Mouse (Mus musculus) retina, embryonic 14.5 days (tissue): ENCODE measurements around the gene Blnk.

Experiments
- DNase-seq: peaks from one replicate; pipeline ENCODE4 v3.0.0-alpha.2; 2015; ENCODE audit warnings: low spot score

Gene Blnk

GRCm38 (mm10) chr19:40994057-40994585, at the start of gene Blnk:
TSS of gene Blnk (minus strand) at chr19:40994535.
- DNase-seq: no peak

GRCm38 (mm10) chr19:41039110-41039509, 44.8 kb upstream of the Blnk start:
- no peak for DNase-seq

GRCm38 (mm10) chr19:41035809-41036551, 41.6 kb upstream of the Blnk start:
- DNase-seq: no peak

GRCm38 (mm10) chr19:41031869-41032268, 37.5 kb upstream of the Blnk start:
- DNase-seq: no peak

DNA sequence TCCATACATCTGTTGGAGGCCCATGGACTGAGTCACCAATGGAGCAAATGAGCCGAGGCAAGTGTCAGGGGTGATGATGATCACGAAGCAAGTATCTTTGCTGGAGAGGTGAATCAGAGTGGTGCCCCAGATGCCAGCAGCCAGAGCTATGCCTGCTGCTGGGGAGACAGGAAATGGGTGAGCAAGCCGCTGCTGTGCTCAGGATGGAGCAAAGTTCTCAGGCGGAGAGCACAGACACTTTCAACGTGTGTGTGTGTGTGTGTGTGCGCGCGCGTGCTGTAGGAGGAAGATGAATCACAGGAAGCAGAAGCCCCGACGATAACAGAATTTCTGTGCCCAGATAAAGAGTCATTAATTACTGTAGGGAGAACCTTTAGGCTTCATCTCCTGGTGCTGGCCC, 36.7 kb upstream of the Blnk start:
- no peak for DNase-seq

DNA sequence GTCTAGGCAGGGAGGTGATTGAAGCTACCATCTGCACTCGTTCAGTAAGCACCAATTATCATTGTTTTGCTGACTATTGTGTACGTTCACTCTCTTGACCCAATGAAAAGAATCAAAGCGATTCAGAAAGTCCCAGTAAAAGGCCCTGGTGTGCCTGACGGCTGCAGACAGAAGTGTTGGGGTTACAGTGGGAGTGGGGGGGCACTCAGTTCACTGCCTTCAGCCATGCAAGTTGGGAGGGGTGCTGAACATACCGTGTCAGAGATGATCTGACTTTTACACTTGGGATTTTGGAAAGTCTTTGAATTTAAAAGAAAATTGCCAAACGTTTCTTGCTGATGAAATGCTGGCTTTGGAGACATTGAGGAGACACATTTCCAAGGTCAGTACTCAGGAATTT, 35.8 kb upstream of the Blnk start:
- DNase-seq: no peak

GRCm38 (mm10) chr19:41029219-41029618, 34.9 kb upstream of the Blnk start, which contains the start of gene Dntt:
TSS of gene Dntt (plus strand) at chr19:41029275.
- no peak for DNase-seq

DNA sequence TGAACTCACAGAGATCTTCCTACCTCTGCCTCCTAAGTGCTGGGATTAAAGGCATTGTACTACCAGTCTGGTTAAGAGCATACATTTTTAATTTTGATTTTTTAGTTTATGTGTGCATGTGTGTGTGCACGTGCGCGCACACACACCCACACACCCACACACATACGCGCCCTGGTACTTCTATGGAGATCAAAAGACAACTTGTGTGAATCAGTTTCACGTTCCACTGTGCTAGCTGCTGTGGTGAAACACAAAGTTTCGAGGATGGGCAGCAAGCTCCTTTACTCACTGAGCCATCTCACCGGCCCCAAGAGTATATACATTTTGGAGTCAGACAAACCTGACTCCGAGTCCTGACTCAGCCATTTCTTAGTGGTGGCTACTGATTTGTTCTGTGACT, 33.3 kb upstream of the Blnk start:
- no peak for DNase-seq

GRCm38 (mm10) chr19:41027024-41027423, 32.7 kb upstream of the Blnk start:
- DNase-seq: no peak

DNA sequence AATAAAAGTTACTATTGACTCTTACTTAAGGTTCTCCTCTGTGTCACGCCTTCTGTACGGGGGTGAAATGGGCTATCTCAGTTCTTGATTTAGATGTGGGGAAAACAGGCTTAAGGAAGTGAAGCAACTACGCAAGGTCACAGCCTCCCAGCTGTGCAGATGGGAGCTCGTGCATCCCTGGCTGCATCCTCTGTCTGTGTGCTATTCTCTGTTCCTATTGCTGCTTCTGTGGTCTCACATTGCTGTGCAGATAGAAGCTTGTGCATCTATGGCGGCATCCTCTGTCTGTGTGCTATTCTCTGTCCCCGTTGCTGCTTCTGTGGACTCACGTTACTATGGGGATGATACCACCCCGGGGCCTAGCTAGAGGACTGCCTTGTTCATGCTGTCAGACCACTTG, 32.2 kb upstream of the Blnk start:
- no peak for DNase-seq

- no peak for DNase-seq
Observed at GRCm38 (mm10) chr19:41022244-41022643, 27.9 kb upstream of the Blnk start.

GRCm38 (mm10) chr19:41020537-41020936, 26.2 kb upstream of the Blnk start:
- DNase-seq: no peak

DNA sequence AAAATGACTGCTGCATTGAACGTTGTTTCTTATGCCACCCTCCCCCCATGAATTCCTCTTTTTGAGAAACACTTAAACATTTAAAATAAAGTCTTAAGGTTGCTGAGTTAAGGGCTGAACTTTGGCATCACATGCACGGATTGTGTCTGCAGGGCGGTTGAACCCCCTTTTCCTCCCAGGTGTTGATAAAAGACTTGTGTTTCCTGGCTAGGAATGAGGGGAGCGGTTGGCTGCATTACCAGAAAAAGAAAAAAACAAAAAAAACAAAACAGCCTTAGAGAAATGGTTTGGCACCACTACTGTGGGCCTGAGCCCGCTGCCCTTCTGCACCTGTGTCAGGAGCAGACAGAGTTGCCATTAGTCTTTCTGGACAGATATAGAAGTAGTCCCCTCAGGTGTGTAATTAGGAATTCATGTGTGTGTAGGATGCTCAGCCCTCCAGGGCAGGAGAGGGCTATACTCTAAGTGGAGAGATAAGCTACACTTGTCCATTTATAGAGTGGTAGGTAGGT, 24.9 kb upstream of the Blnk start:
- no peak for DNase-seq

DNA sequence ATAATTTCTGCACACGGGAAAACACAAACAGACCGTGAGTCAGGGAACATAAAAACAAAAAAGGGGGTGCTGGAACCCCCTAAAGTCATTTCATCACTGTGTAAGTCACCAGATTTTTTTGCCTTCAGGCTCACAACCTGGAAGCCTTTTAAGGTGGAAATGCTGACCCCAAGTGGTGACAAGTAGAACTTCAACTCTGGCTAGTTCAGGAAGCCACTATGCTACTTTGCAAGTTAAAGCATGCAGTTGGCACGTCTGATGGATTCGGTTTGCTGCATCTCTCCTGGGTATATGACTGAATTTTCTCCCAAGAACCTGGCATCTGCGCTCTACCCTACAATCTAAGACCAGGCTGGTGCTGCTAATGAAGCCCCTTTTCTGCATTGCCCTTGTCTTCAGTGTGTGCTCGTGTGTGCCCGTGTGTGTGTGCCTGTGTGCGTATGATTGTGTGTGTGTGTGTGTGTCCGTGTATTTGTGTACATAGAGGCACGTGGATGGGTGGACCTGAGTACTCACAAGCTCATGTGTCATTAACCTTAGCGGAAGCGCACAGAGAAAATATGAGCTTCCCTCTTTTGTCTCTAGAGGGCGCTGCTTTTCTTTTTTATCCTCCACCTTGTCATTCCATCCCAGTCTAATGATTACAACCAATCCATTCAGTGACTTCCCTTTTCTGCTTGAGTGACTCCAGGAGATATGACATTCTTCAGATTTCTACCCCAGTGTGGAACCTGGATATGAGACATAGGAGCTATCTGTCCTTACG, 21.8 kb upstream of the Blnk start:
- DNase-seq: peak; percentile 84

GRCm38 (mm10) chr19:41014003-41014402, 19.7 kb upstream of the Blnk start:
- no peak for DNase-seq

DNA sequence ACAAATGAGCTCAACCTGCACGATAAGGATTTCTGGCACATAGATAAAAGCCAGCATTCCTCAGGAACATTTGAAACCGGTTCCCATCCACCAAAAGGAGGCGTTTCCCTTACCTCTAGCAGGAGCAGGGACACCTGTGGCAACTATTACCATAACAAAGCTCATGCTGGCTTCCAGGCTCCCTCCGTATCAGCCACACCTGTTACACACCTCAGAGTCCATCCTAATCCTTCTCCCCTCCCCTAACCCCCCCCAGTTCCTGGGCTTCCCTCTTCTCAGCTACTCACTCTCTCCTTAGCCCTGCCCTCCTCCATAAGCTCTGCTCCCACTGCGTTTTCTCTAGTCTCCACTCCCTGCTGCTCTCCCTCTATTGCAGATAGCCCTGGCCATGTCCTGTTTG, 19.3 kb upstream of the Blnk start:
- DNase-seq: no peak

DNA sequence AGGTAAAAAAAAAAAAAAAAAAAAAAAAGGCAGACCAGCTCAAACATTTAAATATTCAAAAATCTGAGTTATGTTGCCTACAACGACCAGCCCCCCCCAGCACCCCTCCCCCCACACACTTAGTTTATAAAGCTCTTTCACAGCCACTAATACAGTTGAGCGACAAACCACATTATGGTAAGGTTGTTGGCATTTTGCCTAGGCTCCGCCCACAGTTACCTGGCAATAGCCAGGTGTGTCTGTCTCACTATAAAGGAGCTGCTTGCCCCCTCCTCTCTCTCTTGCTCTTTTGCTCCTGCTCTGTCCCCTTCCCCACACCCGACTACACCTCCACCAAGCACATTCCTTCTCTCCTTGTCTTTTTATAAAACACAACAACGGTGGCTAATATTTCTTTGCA, 17.3 kb upstream of the Blnk start:
- DNase-seq: no peak

- no peak for DNase-seq
Observed at GRCm38 (mm10) chr19:41008674-41009395, 14.5 kb upstream of the Blnk start.

DNA sequence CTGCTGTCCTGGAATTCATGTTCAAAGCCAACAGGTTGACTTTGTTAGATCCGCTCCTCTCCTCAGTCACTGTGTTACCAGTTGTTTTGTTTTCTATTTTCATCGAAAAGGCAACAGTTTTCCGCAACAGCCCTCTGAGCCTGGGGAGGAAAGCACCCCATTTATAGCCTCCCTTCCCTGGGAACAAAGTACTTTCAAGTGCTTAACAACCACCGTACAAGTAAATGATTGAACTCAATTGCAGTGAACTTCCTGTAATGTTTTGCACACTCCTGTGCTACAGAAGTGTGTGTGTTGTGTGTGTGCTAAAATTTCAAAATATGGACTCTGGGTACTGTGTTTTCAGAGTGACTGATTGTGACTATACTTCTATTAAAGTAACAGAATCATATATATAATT, 13.4 kb upstream of the Blnk start:
- no peak for DNase-seq

DNA sequence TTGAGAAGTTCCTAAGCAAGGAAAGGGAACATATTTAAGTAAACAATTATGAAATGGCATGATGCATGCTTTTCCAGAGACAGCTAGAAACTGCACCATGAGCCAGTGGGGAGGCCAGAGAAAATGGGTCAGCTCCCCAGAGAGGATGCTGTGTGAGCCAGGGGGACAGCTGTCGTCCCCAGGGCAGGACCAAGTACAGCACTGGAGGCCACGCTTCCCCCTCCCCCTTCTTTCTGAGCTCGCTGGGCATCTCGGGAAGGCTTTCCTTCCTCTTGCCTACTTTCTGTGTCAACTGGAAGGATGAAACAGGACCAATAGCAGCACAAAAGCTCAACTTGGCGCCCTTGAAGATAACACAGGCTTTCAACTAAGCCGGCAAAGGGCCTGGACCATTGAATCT, 13.0 kb upstream of the Blnk start:
- DNase-seq: peak; percentile 33

DNA sequence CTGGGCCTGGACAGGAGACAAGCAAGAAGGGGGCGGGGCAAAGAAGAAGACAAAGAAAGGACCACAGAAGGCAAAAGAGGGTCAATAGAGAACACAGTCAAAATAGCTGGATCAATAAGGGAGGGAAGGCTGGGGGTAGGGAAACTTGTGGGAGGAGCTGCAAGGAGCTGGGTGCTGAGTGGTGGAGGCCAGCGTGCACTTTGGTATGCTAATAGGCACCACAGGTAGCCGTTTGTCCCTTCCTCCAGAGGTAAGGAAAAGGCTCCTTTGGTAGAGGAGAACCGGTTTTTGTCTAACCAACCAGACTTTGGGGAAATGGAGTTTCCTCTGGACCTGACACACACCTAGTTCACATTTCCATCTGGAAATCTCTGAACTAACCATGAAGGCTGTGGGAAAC, 12.3 kb upstream of the Blnk start:
- no peak for DNase-seq

GRCm38 (mm10) chr19:41003694-41004315, 9.5 kb upstream of the Blnk start:
- DNase-seq: no peak
